Mouse (Mus musculus): ENCODE results near the gene Mllt10. TPM values are rescaled to one million over a fixed set of nuclear protein-coding genes. Genes with fewer than 3 reads are reported as not detected.

The Mllt10 gene
- polyA plus RNA-seq, 1 experiment from 2014 or later: 73.6 TPM

DNA sequence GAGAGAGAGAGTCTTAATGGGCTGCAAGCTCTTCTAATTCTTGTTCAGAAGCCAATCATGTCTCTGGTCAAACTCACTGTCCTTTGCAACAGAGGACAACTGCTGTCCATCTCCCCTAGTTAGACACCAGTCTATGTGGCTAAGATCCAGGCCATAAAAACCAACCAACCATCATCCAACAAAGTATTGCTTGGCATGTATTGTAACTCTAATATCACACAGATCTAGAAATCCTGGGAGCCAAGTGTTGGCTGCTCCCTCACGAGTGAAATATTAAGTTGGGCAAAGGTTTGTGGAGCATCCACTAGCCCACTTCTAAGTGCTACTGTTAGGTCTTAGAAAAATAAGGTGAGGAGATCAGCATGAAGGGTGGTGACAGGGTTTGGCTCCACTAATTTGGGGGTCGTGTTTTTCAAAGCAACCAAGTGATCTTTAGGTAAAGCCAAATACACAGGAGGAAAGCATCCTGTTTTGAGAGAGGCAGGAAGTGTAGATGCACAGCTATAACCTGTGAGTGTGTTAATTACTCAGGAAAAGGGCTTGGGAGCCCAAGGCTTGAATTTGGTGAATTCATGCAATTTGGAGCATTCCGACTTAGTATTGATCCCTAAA is 16.8 kb upstream of the Mllt10 start:
- H3K36me3 ChIP-seq: no peaks in the 10 kb centered on the region
- H3K4me3 ChIP-seq: no peak overlapping the region
- 54% methylated on average over 3 of the region's 3 CpGs for WGBS
- 0 out of 2 replicates have a peak, but pooled peaks cover 3% of the 10 kb centered on the region for H3K27me3 ChIP-seq
- H3K27ac ChIP-seq: no peak overlapping the region
- peaks cover 58% of the 10 kb centered on the region for H3K4me1 ChIP-seq
- H3K9ac ChIP-seq: no peak overlapping the region
- no peak overlapping the region for H3K4me2 ChIP-seq
- no peak for ATAC-seq (ENCODE audit: insufficient number of reproducible peaks, insufficient read depth, low FRiP score, low TSS enrichment, low read depth)
- H3K9me3 ChIP-seq: no peaks in the 10 kb centered on the region

DNA sequence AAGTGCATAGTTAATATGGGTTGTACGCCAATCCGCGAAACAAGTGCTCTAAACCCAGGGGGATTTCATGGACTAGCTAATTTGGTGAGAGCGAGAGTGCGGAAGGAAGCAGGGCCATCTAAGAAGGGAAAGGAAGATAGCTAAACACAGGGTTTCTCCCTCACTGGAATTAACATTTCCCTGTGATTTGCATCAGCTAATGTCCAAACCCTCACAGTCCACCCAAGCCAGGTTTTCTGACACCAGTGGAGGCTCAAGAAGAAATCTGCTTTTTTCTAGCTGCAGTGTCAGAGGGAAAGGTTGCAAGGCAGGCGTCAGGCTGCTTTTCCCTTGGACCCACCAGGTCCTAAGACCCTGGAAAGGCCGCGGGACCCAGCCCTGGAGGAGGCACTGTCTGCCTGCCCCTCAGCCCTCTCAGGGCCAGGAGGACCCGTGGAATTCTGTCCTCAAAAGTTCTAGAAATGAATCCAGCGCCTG is 16.1 kb upstream of the Mllt10 start:
- H3K4me2 ChIP-seq: peak overlapping the region; percentile 71
- no peaks in the 10 kb centered on the region for H3K9me3 ChIP-seq
- peak overlapping the region; percentile 80 for H3K9ac ChIP-seq
- no peak for ATAC-seq (ENCODE audit: insufficient number of reproducible peaks, insufficient read depth, low FRiP score, low TSS enrichment, low read depth)
- peaks cover 52% of the 10 kb centered on the region for H3K4me1 ChIP-seq
- no peak overlapping the region for H3K27ac ChIP-seq
- peak overlapping the region; percentile 34; the same call in 1 of the 2 replicates for H3K4me3 ChIP-seq
- WGBS: 43% methylated on average over 10 of the region's 10 CpGs
- 0 out of 2 replicates have a peak, but pooled peaks cover 3% of the 10 kb centered on the region for H3K27me3 ChIP-seq
- H3K36me3 ChIP-seq: no peaks in the 10 kb centered on the region

DNA sequence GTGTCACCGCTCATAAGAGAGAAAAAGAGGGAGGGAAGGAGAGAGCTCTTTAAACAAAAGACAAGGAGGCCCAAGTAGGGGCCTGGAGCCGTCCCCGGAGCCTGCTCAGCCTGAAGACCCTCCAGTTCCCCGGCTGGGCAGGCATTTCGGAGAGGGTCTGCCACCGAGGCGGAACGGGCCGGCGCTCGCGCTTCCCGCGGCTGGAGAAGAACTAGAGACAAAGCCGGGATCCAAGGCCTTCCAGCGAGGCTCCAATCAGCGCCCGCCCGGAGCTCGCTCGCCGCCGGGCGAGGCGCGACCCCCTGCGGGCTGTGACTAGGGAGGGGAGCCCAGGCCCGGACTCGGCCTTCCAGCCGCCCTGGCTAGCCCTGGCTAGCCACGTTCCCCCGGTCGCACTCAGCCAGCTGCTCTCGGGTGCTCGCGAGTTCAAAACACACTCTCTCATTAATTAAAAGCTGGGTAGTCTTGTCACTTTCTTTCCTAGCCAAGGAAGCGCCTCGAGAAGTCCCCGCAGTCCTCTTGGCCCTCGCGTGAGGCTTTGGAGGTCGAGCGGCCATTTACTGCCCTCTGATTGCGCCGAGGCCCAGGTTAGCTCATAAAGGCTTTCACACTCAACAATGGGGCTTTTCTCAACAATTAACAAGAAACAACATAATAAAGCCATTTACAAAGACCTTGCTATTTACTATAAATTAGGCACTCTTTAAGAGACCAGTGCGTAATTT is 15.3 kb upstream of the Mllt10 start:
- no peak for ATAC-seq (ENCODE audit: insufficient number of reproducible peaks, insufficient read depth, low FRiP score, low TSS enrichment, low read depth)
- H3K9ac ChIP-seq: peak overlapping the region; percentile 80
- WGBS: 4% methylated on average over 46 of the region's 46 CpGs
- no peaks in the 10 kb centered on the region for H3K36me3 ChIP-seq
- peak overlapping the region; percentile 34 for H3K4me3 ChIP-seq
- peak overlapping the region; percentile 57 for H3K27ac ChIP-seq
- H3K9me3 ChIP-seq: no peaks in the 10 kb centered on the region
- peaks cover 51% of the 10 kb centered on the region for H3K4me1 ChIP-seq
- peak overlapping the region; percentile 71 for H3K4me2 ChIP-seq
- 0 out of 2 replicates have a peak, but pooled peaks cover 3% of the 10 kb centered on the region for H3K27me3 ChIP-seq

DNA sequence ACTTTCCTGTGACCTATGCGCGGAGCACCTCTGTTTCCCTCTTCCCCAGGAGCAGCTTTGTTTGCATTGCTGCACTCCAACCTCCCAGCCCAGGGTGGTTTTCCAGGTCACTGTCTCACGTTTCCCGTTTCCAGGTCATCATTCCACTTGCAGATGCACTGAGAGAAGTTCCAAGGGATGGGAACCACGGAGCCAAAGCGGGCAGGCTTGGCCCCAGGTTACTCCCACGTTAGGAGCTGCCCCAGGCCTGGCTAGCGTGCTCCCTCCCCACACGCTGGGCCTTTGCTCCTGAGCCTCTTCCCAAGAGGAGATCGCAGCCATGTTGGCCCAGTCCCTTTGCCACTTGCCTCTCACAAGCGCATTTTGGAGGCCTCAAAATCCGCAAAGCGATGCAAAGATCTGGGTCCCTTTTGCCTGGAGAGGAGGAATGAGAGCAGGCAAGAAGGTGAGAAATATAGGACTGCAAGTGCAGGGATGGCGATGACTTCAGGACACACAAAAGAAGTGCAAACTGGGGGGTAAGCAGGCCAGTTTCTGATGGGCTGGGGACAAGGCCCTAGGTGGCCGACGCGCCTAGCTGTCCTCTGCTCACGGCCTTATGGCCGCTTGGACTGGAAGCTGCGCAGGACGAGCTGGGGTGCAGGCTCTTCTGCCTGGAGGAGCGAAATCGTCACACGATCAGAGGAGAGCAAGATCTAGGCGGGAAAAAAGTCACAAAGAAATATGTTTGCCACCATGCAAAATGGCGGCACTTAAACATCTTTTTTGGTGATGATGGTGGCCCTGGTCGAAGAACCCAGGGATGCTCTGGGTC is 14.5 kb upstream of the Mllt10 start:
- H3K27me3 ChIP-seq: 0 out of 2 replicates have a peak, but pooled peaks cover 3% of the 10 kb centered on the region
- H3K4me2 ChIP-seq: peak overlapping the region; percentile 71
- peak overlapping the region; percentile 80 for H3K9ac ChIP-seq
- ATAC-seq (ENCODE audit: insufficient number of reproducible peaks, insufficient read depth, low FRiP score, low TSS enrichment, low read depth): no peak
- H3K27ac ChIP-seq: peak overlapping the region; percentile 76
- 13% methylated on average over 27 of the region's 27 CpGs for WGBS
- H3K4me3 ChIP-seq: peak overlapping the region; percentile 34
- no peaks in the 10 kb centered on the region for H3K36me3 ChIP-seq
- peaks cover 51% of the 10 kb centered on the region for H3K4me1 ChIP-seq
- H3K9me3 ChIP-seq: no peaks in the 10 kb centered on the region

DNA sequence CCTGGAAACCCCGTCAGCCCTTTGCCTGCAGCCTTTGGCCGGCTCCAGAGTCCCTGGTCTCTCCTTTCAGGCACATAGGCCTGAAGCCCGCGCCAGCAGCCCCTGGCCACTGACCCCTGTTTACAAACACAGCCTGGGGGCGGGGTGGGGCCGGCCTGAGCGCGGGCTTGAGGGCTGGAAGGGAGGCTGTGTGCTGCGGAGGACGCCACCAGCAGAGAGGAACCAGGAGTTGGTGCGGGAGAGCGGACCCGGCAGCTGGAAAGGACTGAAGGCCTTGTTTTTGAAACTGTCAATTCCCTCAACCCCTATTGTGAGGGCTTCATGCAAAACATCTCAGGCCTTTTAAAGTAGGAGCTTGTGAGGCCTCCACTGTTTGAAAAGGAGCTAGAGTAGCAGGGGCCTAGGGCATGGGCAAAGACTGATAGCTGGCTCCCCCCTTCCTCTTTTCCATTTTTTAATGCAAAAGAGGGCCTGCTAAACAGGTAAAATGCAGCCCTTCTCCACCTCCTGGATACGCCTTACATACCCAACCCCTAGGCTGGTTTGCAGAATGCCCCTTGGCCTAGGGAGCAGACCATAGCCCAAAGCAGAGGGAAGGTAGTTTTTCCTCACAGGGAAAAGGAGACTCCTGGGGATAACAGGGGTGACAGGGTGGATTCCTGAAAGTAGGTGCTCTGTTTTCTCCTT is 13.7 kb upstream of the Mllt10 start:
- Histone ChIP-seq H3K27me3 (0 out of 2 replicates have a peak, but pooled peaks cover 3% of the 10 kb centered on the region), H3K9ac (peak overlapping the region; percentile 80), H3K36me3 (no peaks in the 10 kb centered on the region), H3K4me1 (peaks cover 51% of the 10 kb centered on the region), H3K4me2 (peak overlapping the region; percentile 71), H3K27ac (peak overlapping the region; percentile 76), H3K9me3 (no peaks in the 10 kb centered on the region), H3K4me3 (peak overlapping the region; percentile 34)
- 11% methylated on average over 14 of the region's 14 CpGs for WGBS
- no peak for ATAC-seq (ENCODE audit: insufficient number of reproducible peaks, insufficient read depth, low FRiP score, low TSS enrichment, low read depth)

DNA sequence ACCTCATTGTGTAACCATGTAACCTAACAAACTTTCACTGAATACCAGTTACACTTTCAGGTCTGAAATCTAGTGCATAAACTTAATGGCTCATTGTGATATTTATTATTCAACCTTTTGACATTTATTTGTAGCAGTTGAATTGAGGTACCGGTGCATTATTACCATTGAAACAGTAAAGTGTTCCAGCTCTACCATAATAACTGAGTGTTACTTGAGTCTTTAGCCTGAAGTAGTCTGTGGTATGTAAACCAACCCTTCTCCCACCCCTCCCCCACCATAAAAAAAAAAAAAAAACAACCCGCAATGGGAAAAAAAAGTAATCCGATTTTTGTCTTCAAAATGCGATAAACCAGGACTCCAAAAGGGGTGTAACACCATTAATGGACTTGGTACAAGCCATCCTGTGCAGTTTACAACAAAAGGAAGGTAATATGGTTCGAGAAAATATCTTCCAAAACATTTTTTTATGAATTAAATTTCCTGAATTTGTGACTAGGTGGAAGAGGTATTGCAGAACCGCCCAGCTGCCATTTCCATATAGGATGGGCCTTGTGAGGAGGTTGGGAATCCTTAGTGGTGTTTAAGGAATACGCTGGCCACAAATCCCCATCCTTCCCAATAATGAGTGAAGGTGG is 9.8 kb upstream of the Mllt10 start:
- no peaks in the 10 kb centered on the region for H3K36me3 ChIP-seq
- peak overlapping the region; percentile 95 for H3K4me3 ChIP-seq
- H3K27ac ChIP-seq: peak overlapping the region; percentile 100
- H3K27me3 ChIP-seq: no peaks in the 10 kb centered on the region
- ATAC-seq (ENCODE audit: insufficient number of reproducible peaks, insufficient read depth, low FRiP score, low TSS enrichment, low read depth): no peak
- H3K4me1 ChIP-seq: peaks cover 44% of the 10 kb centered on the region
- peak overlapping the region; percentile 71 for H3K4me2 ChIP-seq
- WGBS: 4% methylated on average over 7 of the region's 7 CpGs
- H3K9ac ChIP-seq: peak overlapping the region; percentile 100
- no peaks in the 10 kb centered on the region for H3K9me3 ChIP-seq

DNA sequence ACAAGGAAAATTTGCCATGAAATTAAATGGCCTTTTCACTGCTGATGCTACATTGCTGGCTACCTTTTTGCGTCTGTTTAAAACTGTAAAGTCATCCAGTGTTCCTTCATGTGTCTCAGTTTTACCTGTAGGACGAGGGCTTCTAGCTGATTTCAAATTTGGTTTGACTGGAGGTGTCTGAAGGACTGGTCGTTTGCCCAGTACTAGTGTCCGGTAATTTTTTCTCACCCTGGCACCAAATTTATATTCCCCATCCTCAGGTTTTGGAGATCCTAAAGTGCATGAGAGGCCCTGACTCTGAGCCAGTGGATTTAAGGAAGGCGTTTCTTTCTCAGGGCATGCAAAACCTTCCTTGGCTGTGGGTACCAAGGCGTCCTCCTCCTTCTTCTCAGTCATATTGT is 9.3 kb upstream of the Mllt10 start:
- no peak for ATAC-seq (ENCODE audit: insufficient number of reproducible peaks, insufficient read depth, low FRiP score, low TSS enrichment, low read depth)
- Histone ChIP-seq H3K9ac (peak overlapping the region; percentile 100), H3K4me1 (peaks cover 40% of the 10 kb centered on the region), H3K4me2 (peak overlapping the region; percentile 71), H3K4me3 (peak overlapping the region; percentile 95), H3K36me3 (no peaks in the 10 kb centered on the region), H3K9me3 (no peaks in the 10 kb centered on the region), H3K27me3 (no peaks in the 10 kb centered on the region), H3K27ac (peak overlapping the region; percentile 100)
- 4% methylated on average over 6 of the region's 6 CpGs for WGBS

DNA sequence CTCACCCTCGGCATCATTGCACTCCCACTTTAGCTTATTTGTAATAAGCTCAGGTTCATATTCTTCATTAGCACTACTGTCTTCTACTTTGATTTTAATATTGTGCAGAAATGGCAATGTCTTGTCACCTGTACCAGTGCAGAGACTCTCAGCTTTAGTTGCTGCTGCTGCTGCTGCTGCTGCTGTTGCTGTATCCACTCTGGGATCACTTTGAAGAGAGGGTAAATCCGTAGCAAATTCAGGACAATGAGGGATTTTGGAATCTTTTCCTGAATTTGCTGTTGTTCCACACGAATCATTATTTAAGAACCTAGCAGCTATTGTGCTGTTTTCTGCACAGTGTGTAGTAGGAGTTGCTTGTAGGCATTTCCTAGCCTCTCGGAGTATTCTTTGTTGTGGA is 8.9 kb upstream of the Mllt10 start:
- Histone ChIP-seq H3K27me3 (no peaks in the 10 kb centered on the region), H3K9me3 (no peaks in the 10 kb centered on the region), H3K27ac (peak overlapping the region; percentile 100), H3K4me1 (peaks cover 38% of the 10 kb centered on the region), H3K4me2 (peak overlapping the region; percentile 71), H3K4me3 (peak overlapping the region; percentile 95), H3K9ac (peak overlapping the region; percentile 100), H3K36me3 (no peaks in the 10 kb centered on the region)
- WGBS: 1% methylated on average over 4 of the region's 4 CpGs
- no peak for ATAC-seq (ENCODE audit: insufficient number of reproducible peaks, insufficient read depth, low FRiP score, low TSS enrichment, low read depth)

DNA sequence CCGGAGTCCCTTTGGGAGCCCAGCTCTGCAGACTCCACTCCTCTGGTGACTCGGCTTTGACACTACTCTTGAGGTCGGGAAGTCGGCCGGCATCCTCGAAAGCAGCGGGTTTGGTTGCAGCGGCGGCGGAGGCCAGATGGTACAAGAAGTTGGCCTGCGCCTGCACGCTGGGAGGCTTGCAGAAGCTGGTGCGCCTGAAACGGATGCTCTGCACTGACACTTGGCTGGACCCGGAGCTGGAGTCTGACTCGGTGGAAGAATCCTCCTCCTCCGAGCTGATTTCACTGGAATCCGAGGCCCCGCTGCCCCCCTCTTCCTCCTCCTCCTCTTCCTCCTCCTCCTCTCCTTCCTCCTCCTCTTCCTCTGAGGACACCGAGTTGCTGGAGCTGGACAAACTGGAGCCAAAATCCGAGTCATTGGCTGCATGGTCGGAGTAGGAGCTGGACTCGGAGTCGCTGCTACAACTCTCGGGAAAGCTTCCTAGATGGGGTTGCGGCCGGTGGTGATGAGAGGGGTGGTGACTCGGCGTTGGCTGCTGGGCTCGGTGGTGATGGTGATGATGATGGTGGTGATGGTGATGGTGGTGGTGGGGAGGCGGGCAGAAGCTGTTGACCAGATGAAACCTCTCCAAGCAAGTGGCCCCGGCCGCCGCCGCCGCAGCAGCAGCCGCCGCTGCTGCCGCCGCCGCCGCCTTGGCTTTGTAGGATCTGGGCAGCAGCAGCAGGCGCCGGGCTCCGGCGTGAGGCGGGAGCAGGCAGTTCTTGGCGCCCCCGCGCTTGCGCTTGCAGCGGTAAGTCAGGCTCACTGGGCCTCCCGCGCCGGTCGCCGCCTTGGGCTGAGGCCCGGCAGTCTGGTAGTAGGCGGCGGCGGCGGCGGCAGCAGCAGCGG is 8.0 kb upstream of the Mllt10 start:
- H3K4me3 ChIP-seq: peak overlapping the region; percentile 95
- H3K27ac ChIP-seq: peak overlapping the region; percentile 100
- no peak for ATAC-seq (ENCODE audit: insufficient number of reproducible peaks, insufficient read depth, low FRiP score, low TSS enrichment, low read depth)
- peak overlapping the region; percentile 100 for H3K9ac ChIP-seq
- no peaks in the 10 kb centered on the region for H3K9me3 ChIP-seq
- H3K27me3 ChIP-seq: no peaks in the 10 kb centered on the region
- H3K4me1 ChIP-seq: peaks cover 37% of the 10 kb centered on the region
- H3K4me2 ChIP-seq: peak overlapping the region; percentile 71
- no peaks in the 10 kb centered on the region for H3K36me3 ChIP-seq
- WGBS: under 1% methylated on average over 61 of the region's 64 CpGs
